Mouse (Mus musculus) hindbrain, embryonic 12.5 days (tissue): Measurements from ENCODE around the gene Actr6. TPM values are rescaled to one million over a fixed set of nuclear protein-coding genes. Genes with fewer than 3 reads are reported as not detected.
"Not testable (repeated sequence)": the region's sequence is repeated elsewhere in the genome, so short reads cannot be mapped to it uniquely, and the experiment has no call there.

ENCODE experiments used
- ATAC-seq: fragments of 200-750 bp; cut with Nextera tagmentation; 2 replicates; pipeline ENCODE4 v1.8.0; 2017; ENCODE audit warnings: moderate TSS enrichment; ENCODE audit not compliant: low FRiP score
- H3K27ac ChIP-seq: fragments of 300-500 bp; sonication (generic); 2 replicates; pipeline ENCODE4 v1.5.1; 2016; ENCODE audit warnings: mild to moderate bottlenecking
- H3K27me3 ChIP-seq: fragments of 300-500 bp; sonication (generic); 2 replicates; pipeline ENCODE4 v1.6.1; 2016; ENCODE audit warnings: mild to moderate bottlenecking
- H3K36me3 ChIP-seq: fragments of 300-500 bp; sonication (generic); 2 replicates; pipeline ENCODE4 v1.6.1; 2016; ENCODE audit warnings: mild to moderate bottlenecking
- H3K4me1 ChIP-seq: fragments of 300-500 bp; sonication (generic); 2 replicates; pipeline ENCODE4 v1.6.1; 2016
- H3K4me2 ChIP-seq: fragments of 300-500 bp; sonication (generic); replicated peaks from 2 replicates; pipeline ENCODE4 v1.6.1; 2016; ENCODE audit warnings: mild to moderate bottlenecking
- H3K4me3 ChIP-seq: fragments of 300-500 bp; sonication (generic); 2 replicates; pipeline ENCODE4 v1.5.1; 2016; ENCODE audit warnings: mild to moderate bottlenecking
- H3K9ac ChIP-seq: fragments of 300-500 bp; sonication (generic); 2 replicates; pipeline ENCODE4 v1.6.1; 2016; ENCODE audit warnings: mild to moderate bottlenecking, moderate library complexity
- H3K9me3 ChIP-seq: fragments of 300-500 bp; sonication (generic); replicated peaks from 2 replicates; pipeline ENCODE4 v1.6.1; 2016; ENCODE audit warnings: mild to moderate bottlenecking
- WGBS: fragments of 180-500 bp; shearing (Covaris S2); methylation state at CpG from one replicate; pipeline ENCODE4 v1.1.7; 2016; 5-methylcytosine and 5-hydroxymethylcytosine counted together
- polyA plus RNA-seq: library from polyadenylated mRNA; unstranded; fragments of >200 nt; fragmentation: Nextera tagmentation; extraction: Ambion mirVana; gene quantifications from 2 replicates; pipeline ENCODE4 v1.2.1, GENCODE M21; 2016

Actr6 gene
- polyA plus RNA-seq, 1 experiment from 2014 or later = 51.2 TPM

GRCm38 (mm10) chr10:89731341-89731740 is 754 bp downstream of the Actr6 start:
- no peaks in the 10 kb centered on the region for H3K9me3 ChIP-seq
- H3K27ac ChIP-seq = no peak overlapping the region
- peaks cover 4% of the 10 kb centered on the region for H3K36me3 ChIP-seq
- peaks cover 2% of the 10 kb centered on the region; the same call in 1 of the 2 replicates for H3K27me3 ChIP-seq
- H3K4me1 ChIP-seq = peaks cover 17% of the 10 kb centered on the region
- H3K4me2 ChIP-seq = peak overlapping the region; percentile 79
- peak overlapping the region; percentile 65 for H3K9ac ChIP-seq
- peak overlapping the region; percentile 61 for H3K4me3 ChIP-seq
- no peak for ATAC-seq
- 20% methylated on average over 5 of the region's 5 CpGs for WGBS

DNA sequence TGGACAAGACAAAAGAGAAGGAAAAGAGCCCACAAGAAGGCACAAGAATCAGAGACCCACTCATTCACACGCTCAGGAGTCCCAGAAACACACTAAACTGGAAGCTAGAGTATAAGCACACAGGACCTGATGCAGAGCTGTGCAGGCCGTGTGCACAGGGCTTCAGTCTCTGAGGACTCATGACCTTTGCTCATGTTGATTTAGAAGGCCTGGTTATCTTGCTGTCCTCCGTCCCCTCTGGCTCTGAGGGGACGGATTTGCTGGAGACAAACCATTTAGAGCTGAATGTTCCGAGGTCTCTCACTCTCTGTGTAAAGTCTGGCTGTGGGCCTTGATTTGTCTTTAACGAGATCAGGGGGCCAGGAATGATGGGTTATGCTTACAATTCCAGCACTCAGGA is 1.7 kb downstream of the Actr6 start:
- Histone ChIP-seq H3K36me3 (peaks cover 11% of the 10 kb centered on the region), H3K4me1 (peaks cover 17% of the 10 kb centered on the region), H3K4me2 (no peak overlapping the region), H3K27ac (no peak overlapping the region), H3K4me3 (no peak overlapping the region), H3K9me3 (no peaks in the 10 kb centered on the region), H3K9ac (no peak overlapping the region), H3K27me3 (peaks cover 2% of the 10 kb centered on the region; the same call in 1 of the 2 replicates)
- 94% methylated on average over 6 of the region's 6 CpGs for WGBS
- ATAC-seq = no peak

DNA sequence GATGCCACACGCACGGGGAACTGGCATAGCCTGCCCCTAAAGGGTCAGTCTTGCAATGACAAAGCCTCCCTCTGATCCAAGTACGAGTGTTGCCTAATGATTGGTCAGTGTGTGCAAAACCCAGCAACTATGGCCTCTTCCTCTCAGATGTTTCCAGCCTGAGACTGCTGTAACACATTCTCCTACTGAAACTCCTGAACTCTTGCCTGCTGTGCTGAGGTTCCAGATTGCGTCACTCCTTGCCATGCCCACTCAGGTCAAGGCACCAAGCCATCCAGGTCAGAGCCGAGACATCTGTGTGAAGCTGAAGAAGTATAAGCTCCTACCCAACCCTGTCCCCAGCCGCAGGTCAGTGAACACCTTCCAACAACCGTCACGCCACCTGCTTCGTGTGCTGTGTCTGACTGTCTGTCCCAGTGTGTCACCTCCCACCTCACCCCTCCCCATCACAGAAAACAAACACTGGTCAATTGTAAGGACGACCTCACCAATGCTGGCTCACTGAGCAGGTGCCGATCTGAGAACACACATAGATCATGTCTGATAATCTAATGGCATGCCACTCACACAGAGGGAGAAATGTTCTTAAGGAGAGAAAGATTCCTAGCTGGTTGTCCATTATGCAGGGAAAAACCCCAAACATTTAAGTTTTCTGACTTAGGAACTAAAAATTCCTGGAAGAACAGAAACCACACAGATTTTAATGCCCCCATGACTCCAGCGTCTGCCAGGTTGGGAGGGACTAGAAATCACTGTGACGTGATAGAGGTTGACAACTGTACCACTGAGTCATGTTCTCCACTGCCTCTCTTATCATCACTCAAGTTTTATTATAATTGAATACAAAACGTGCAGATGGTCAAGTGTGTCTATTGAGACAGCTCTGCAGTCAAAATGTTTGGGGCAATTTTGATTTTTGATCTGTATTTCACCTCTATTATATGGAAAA is 9.6 kb downstream of the Actr6 start:
- Histone ChIP-seq H3K9me3 (no peaks in the 10 kb centered on the region), H3K4me2 (no peak overlapping the region), H3K27me3 (no peaks in the 10 kb centered on the region), H3K4me3 (no peak overlapping the region), H3K9ac (no peak overlapping the region), H3K36me3 (peaks cover 35% of the 10 kb centered on the region), H3K4me1 (no peaks in the 10 kb centered on the region), H3K27ac (no peak overlapping the region)
- WGBS = 91% methylated on average over 14 of the region's 14 CpGs
- no peak for ATAC-seq

GRCm38 (mm10) chr10:89720796-89721195 is 11.3 kb downstream of the Actr6 start:
- Histone ChIP-seq H3K9me3 (no peaks in the 10 kb centered on the region), H3K36me3 (peaks cover 34% of the 10 kb centered on the region), H3K9ac (no peak overlapping the region), H3K4me3 (no peak overlapping the region), H3K27me3 (no peaks in the 10 kb centered on the region), H3K4me1 (no peaks in the 10 kb centered on the region), H3K4me2 (no peak overlapping the region), H3K27ac (no peak overlapping the region)
- ATAC-seq = no peak
- 96% methylated on average over 3 of the region's 3 CpGs for WGBS

GRCm38 (mm10) chr10:89720252-89720651 is 11.8 kb downstream of the Actr6 start:
- no peak overlapping the region for H3K4me3 ChIP-seq
- H3K9ac ChIP-seq = no peak overlapping the region
- no peak overlapping the region for H3K4me2 ChIP-seq
- ATAC-seq = no peak
- peaks cover 38% of the 10 kb centered on the region for H3K36me3 ChIP-seq
- no peak overlapping the region for H3K27ac ChIP-seq
- H3K27me3 ChIP-seq = no peaks in the 10 kb centered on the region
- no peaks in the 10 kb centered on the region for H3K9me3 ChIP-seq
- H3K4me1 ChIP-seq = no peaks in the 10 kb centered on the region

DNA sequence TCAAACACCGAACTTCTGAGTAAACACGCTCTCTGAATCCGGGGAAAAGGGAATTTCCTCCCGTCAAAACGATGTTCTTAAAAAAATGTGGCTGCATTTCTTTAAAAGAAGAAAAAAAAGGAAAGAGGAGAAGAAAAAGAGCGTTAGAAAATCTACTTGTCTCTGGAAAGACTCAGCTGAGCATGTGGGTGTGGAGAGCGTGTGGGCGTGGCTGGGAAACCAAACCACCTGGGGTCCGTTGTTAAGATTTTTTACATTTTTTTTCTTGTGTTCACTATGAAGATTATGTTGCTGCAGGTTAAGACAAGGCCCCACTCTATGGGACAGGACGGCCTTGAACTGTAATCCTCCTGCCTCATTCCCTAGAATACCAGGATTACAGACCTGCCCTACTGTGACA is 17.2 kb downstream of the Actr6 start:
- Histone ChIP-seq H3K4me3 (no peak overlapping the region), H3K36me3 (peaks cover 55% of the 10 kb centered on the region), H3K4me1 (no peaks in the 10 kb centered on the region), H3K4me2 (no peak overlapping the region), H3K9ac (no peak overlapping the region), H3K27ac (no peak overlapping the region), H3K27me3 (no peaks in the 10 kb centered on the region), H3K9me3 (no peaks in the 10 kb centered on the region)
- no peak for ATAC-seq
- 92% methylated on average over 10 of the region's 10 CpGs for WGBS

GRCm38 (mm10) chr10:89708720-89709119 is 23.4 kb downstream of the Actr6 start:
- Histone ChIP-seq H3K27ac (no peak overlapping the region), H3K9me3 (no peaks in the 10 kb centered on the region), H3K9ac (no peak overlapping the region), H3K4me3 (no peak overlapping the region), H3K36me3 (peaks cover 22% of the 10 kb centered on the region), H3K4me2 (no peak overlapping the region; the same call in 1 of the 2 replicates), H3K27me3 (no peaks in the 10 kb centered on the region), H3K4me1 (no peaks in the 10 kb centered on the region; the same call in 1 of the 2 replicates)
- ATAC-seq = no peak
- WGBS = 33% methylated on average over 10 of the region's 10 CpGs

- Histone ChIP-seq H3K9ac (no peak overlapping the region), H3K4me3 (no peak overlapping the region), H3K4me1 (no peaks in the 10 kb centered on the region; the same call in 1 of the 2 replicates), H3K27me3 (no peaks in the 10 kb centered on the region), H3K9me3 (no peaks in the 10 kb centered on the region), H3K4me2 (no peak overlapping the region), H3K36me3 (peaks cover 10% of the 10 kb centered on the region), H3K27ac (no peak overlapping the region)
- WGBS = 82% methylated on average over 3 of the region's 3 CpGs
- ATAC-seq = no peak
Observed at GRCm38 (mm10) chr10:89707397-89707796, 24.7 kb downstream of the Actr6 start.

DNA sequence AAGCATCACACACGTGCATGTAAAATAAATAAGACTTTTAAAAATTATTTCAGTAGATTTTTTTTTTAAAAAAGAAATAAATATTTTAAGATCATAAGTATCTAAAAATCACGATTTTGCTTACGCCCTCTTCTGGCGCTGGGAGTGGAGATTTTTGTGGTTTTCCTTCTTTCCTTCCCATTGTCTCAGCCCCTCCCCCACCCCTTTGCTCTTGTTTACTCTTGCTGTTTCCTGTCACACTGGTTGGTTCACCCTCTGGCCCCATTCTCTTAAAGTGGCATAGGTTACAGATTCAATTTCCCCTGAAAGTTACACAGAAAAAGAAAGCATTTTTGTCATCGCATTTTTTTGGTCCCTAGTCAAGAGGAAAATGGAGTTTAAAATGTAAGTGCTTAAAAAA is 29.1 kb downstream of the Actr6 start:
- Histone ChIP-seq H3K27ac (no peak overlapping the region), H3K4me3 (no peak overlapping the region), H3K9ac (no peak overlapping the region), H3K27me3 (no peaks in the 10 kb centered on the region), H3K9me3 (no peaks in the 10 kb centered on the region), H3K36me3 (no peaks in the 10 kb centered on the region), H3K4me1 (no peaks in the 10 kb centered on the region), H3K4me2 (no peak overlapping the region)
- no peak for ATAC-seq
- 42% methylated on average over 5 of the region's 5 CpGs for WGBS

GRCm38 (mm10) chr10:89697956-89698355 is 34.1 kb downstream of the Actr6 start:
- H3K9ac ChIP-seq = no peak overlapping the region
- no peaks in the 10 kb centered on the region for H3K4me1 ChIP-seq
- no peaks in the 10 kb centered on the region for H3K36me3 ChIP-seq
- no peak overlapping the region for H3K4me3 ChIP-seq
- no peaks in the 10 kb centered on the region for H3K27me3 ChIP-seq
- H3K9me3 ChIP-seq = no peaks in the 10 kb centered on the region
- WGBS = 96% methylated on average over 3 of the region's 3 CpGs
- ATAC-seq = no peak
- H3K4me2 ChIP-seq = no peak overlapping the region
- no peak overlapping the region for H3K27ac ChIP-seq

DNA sequence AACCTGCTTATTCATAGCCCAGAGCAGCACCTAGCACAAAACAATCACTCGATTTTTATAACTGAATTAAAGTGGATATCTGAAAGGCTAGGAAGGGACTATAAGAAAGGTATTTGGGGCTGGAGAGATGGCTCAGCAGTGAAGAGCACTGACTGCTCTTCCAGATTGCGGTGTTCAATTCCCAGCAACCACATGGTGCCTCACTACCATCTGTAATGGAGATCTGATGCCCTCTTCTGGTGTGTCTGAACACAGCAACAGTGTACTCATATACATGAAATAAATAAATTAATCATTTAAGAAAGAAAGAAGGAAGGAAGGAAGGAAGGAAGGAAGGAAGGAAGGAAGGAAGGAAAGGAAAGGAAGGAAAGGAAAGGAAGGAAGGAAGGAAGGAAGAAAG is 35.8 kb downstream of the Actr6 start:
- not testable (repeated sequence) for H3K4me2 ChIP-seq, H3K4me3 ChIP-seq, H3K27ac ChIP-seq, H3K27me3 ChIP-seq, H3K36me3 ChIP-seq, H3K4me1 ChIP-seq, H3K9ac ChIP-seq, ATAC-seq, H3K9me3 ChIP-seq
- WGBS = 74% methylated on average over 2 of the region's 2 CpGs

DNA sequence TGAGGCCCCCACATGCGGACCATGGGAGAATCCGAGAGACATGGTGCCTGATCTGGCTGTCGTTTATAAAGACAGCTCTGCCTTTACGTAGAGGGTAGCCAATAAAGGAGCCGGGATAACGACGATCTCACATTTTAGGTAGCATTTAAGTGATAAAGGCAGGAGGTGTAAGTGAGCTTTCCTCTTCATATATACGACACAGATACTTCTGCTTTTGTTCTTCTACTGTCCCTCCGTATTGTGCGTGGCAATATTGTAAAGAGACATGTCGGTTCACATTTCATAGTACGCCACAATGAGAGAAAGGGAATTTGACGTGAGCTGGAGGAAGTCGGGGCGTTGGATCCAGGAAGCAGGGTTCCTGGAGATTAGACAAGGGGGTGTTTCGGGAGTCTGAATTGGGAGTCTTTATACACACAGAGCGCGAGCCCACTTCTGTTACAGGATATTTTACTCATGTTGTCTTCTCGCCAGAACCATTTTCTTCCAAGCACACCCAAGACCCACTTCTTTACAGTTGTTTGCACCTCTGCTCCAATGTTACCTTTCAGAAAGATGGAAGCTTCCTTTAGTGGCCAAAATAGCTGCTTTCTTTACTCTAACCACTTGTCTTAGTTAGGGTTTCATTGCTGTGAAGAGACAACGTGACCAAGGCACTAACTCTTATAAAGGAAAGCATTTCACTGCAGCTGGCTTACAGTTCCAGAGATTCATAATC is 36.7 kb downstream of the Actr6 start:
- 84% methylated on average over 20 of the region's 20 CpGs for WGBS
- Histone ChIP-seq H3K9me3 (no peaks in the 10 kb centered on the region), H3K27ac (no peak overlapping the region), H3K9ac (no peak overlapping the region), H3K4me3 (no peak overlapping the region), H3K27me3 (0 out of 2 replicates have a peak, but pooled peaks cover 2% of the 10 kb centered on the region), H3K36me3 (no peaks in the 10 kb centered on the region), H3K4me2 (no peak overlapping the region), H3K4me1 (no peaks in the 10 kb centered on the region)
- no peak for ATAC-seq
